Mouse (Mus musculus) retina, postnatal 7 days (tissue): ENCODE measurements around the gene Flna.

ENCODE experiments used
- DNase-seq: peaks from one replicate; pipeline ENCODE4 v3.0.0-alpha.2; 2012; ENCODE audit warnings: low read depth, low spot score

The Flna gene

GRCm38 (mm10) chrX:74249615-74250014, at the start of gene Flna:
Gene Flna, minus strand, starts transcription at chrX:74249820.
- DNase-seq, result no peak

- DNase-seq, result no peak
These were observed 48.7 kb upstream of the Flna start for GRCm38 (mm10) chrX:74298348-74298747.

- DNase-seq, result peak; percentile 84
These were observed 47.2 kb upstream of the Flna start, which contains the start of gene Atp6ap1 for GRCm38 (mm10) chrX:74296538-74297448. Gene Atp6ap1, plus strand, starts transcription at chrX:74297097.

GRCm38 (mm10) chrX:74293431-74293830, 43.8 kb upstream of the Flna start:
- DNase-seq, result no peak

GRCm38 (mm10) chrX:74283092-74283437, 33.4 kb upstream of the Flna start:
- no peak for DNase-seq

GRCm38 (mm10) chrX:74282395-74283091, 32.9 kb upstream of the Flna start:
- DNase-seq, result peak; percentile 66

- no peak for DNase-seq
These were observed 32.2 kb upstream of the Flna start, which contains the start of the genes Taz and Dnase1l1 for GRCm38 (mm10) chrX:74281732-74282394. Gene Taz, plus strand, starts transcription at chrX:74281912. Gene Dnase1l1, minus strand, starts transcription at chrX:74282337.

- DNase-seq, result no peak
These were observed 31.6 kb upstream of the Flna start for GRCm38 (mm10) chrX:74281041-74281731.

- no peak for DNase-seq
These were observed 28.3 kb upstream of the Flna start for GRCm38 (mm10) chrX:74277916-74278315.

- no peak for DNase-seq
These were observed 24.1 kb upstream of the Flna start for GRCm38 (mm10) chrX:74273422-74274322.

GRCm38 (mm10) chrX:74270902-74271551, 21.4 kb upstream of the Flna start:
- no peak for DNase-seq

- peak; percentile 89 for DNase-seq
These were observed 20.7 kb upstream of the Flna start, which contains the start of gene Rpl10 for GRCm38 (mm10) chrX:74270062-74270901. Gene Rpl10, plus strand, starts transcription at chrX:74270812.

GRCm38 (mm10) chrX:74269736-74270061, 20.1 kb upstream of the Flna start:
- no peak for DNase-seq

- no peak for DNase-seq
These were observed 8.1 kb upstream of the Flna start for GRCm38 (mm10) chrX:74257746-74258145.

GRCm38 (mm10) chrX:74254888-74255565, 5.4 kb upstream of the Flna start:
- no peak for DNase-seq

GRCm38 (mm10) chrX:74254153-74254887, 4.7 kb upstream of the Flna start, which contains the start of gene Emd:
Gene Emd, plus strand, starts transcription at chrX:74254687.
- DNase-seq, result peak; percentile 74

- DNase-seq, result no peak
These were observed 969 bp downstream of the Flna start for GRCm38 (mm10) chrX:74248651-74249050.

- DNase-seq, result no peak
These were observed 2.9 kb downstream of the Flna start for GRCm38 (mm10) chrX:74246693-74247092.
